Mouse (Mus musculus): Measurements from ENCODE around the gene Dnajb8. TPM values are rescaled to one million over a fixed set of nuclear protein-coding genes. Genes with fewer than 3 reads are reported as not detected.

The Dnajb8 gene
- polyA plus RNA-seq, 1 experiment from 2014 or later, result not detected

DNA sequence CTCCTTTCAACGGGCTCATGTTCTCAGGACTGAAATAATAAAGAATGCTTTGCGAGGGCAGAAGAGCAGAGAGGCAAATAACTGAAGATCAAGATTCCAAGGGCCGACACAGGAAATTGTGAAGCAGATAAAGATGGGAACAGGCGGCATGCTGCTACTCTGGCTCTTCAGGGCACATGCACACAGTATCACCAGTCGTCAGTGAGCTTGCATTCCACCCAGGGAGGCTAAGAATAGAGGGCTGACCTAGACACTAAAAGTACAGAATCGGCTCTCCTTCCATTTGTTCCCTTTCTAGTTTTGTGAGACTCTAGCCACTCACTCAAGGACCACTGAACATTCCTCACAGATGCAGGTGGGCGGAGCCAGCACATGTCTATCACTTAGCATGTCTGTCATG is 79.2 kb downstream of the Dnajb8 start:
- Histone ChIP-seq H3K9ac (no peak overlapping the region), H3K27ac (replicated peaks) (0 out of 2 replicates have a peak overlapping the region, but pooled peaks have one; percentile 8), H3K9me3 (no peaks in the 10 kb centered on the region), H3K36me3 (peaks cover 10% of the 10 kb centered on the region), H3K4me3 (no peak overlapping the region), H3K27me3 (replicated peaks) (no peaks in the 10 kb centered on the region; the same call in 1 of the 2 replicates), H3K4me1 (peaks cover 14% of the 10 kb centered on the region), H3K4me2 (peak overlapping the region; percentile 34)
- WGBS, result 18% methylated on average over 7 of the region's 7 CpGs
- ATAC-seq (ENCODE audit: extremely low read depth, insufficient number of reproducible peaks, low FRiP score, low TSS enrichment), result no peak

Other genes with a start within 250 kb of the Dnajb8 start
- gene H1fx, start 240.6 kb upstream of the Dnajb8 start, polyA plus RNA-seq (2015; fragmentation: Nextera tagmentation; extraction: Ambion mirVana), result 7.5 and 7.9 TPM in 2 replicates
- 195 and 206 TPM in 2 replicates for gene Rab7, start 177.0 kb upstream of the Dnajb8 start, polyA plus RNA-seq (2015; fragmentation: Nextera tagmentation; extraction: Ambion mirVana)
- 207 and 217 TPM in 2 replicates for gene Rpn1, start 137.8 kb upstream of the Dnajb8 start, polyA plus RNA-seq (2015; fragmentation: Nextera tagmentation; extraction: Ambion mirVana)
- 14.3 and 17.6 TPM in 2 replicates for gene Gata2, start 28.4 kb upstream of the Dnajb8 start, polyA plus RNA-seq (2015; fragmentation: Nextera tagmentation; extraction: Ambion mirVana)
- gene Eefsec, start 224.3 kb downstream of the Dnajb8 start, polyA plus RNA-seq (2015; fragmentation: Nextera tagmentation; extraction: Ambion mirVana), result 16.5 and 18.6 TPM in 2 replicates
- gene Ruvbl1, start 243.1 kb downstream of the Dnajb8 start, polyA plus RNA-seq (2015; fragmentation: Nextera tagmentation; extraction: Ambion mirVana), result 79.5 and 86.1 TPM in 2 replicates